Mouse (Mus musculus) stomach, postnatal 0 days (tissue): ENCODE data around the gene Irak2.

Experiments
- CTCF ChIP-seq: IDR thresholded peaks from 2 replicates; pipeline ENCODE4 v1.5.1; 2016; ENCODE audit warnings: antibody characterized with exemption, low read depth, mild to moderate bottlenecking, moderate library complexity
- EP300 ChIP-seq: optimal IDR thresholded peaks from 2 replicates; pipeline ENCODE3; 2016; ENCODE audit warnings: antibody characterized with exemption

DNA sequence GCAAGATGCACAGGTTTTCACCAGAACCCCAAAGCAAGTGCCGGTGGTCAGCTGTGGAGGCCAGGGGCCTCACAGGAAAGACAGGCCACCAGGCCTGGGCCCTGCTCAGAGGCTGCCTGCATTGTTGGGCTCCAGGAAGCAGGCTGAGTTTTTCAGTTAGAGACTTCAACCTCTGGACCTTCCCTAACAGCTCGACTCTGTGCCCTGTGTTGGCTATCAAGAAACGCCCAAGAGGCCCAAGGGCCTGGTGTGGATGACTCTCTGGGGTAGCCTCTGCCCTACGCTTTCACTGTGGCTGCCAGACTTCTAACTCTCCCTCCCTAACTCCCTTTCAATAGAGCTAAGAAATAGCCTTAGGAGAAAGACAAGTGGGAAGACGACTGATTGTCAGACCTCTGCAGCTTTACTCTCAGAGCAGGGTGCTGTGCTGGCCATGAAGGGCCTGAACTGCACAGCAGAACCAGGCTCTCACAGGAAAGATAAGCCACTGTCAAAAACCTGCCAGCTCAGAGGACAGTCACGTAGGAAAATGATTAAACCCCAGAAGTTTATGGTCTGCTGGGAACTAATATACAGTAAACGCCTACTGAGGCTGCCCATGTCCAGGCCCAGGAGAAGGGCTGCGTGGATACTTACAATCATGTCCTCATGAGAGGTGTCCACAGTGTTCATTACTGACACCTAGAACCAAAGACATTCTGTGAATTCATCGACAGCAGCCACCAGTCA is 99.2 kb downstream of the Irak2 start:
- TF ChIP-seq CTCF, result no peak
- no peak for TF ChIP-seq EP300
